Mouse (Mus musculus): Measurements from ENCODE around the gene Elobl.

GRCm38 (mm10) chr11:88994492-88994891 lies 27.8 kb upstream of the Elobl start:
- TF ChIP-seq POLR2A (IDR thresholded peaks at IDR 0.05; ENCODE audit: borderline replicate concordance, low read depth, low read length) (no peak), CTCF (IDR thresholded peaks at IDR 0.05; ENCODE audit: low read depth, low read length) (no peak)
